Mouse (Mus musculus) layer of hippocampus, postnatal 25 days (tissue): ENCODE results near the gene Cd151. TPM values are rescaled to one million over a fixed set of nuclear protein-coding genes. Genes with fewer than 3 reads are reported as not detected.

Experiments used
- DNase-seq, 2 experiments: peaks; one replicate each; pipeline ENCODE4 v3.0.0; 2022; ENCODE audit warnings: mixed read lengths in 2 of 2, low spot score in 1 of 2; ENCODE audit errors: extremely low spot score in 1 of 2
- total RNA-seq, 2 experiments: library from RNA; stranded (reverse); gene quantifications; 2 replicates each; pipeline ENCODE4 v1.2.3; 2021

Gene Cd151
- total RNA-seq, 2 experiments from 2014 or later, result 25.7 TPM

- no peak for DNase-seq
Measured at GRCm38 (mm10) chr7:141485186-141485585, 18.0 kb downstream of the Cd151 start.

GRCm38 (mm10) chr7:141485606-141486005 lies 18.4 kb downstream of the Cd151 start:
- no peak for DNase-seq

- DNase-seq, result no peak
Measured at GRCm38 (mm10) chr7:141486239-141486638, 19.0 kb downstream of the Cd151 start.

DNA sequence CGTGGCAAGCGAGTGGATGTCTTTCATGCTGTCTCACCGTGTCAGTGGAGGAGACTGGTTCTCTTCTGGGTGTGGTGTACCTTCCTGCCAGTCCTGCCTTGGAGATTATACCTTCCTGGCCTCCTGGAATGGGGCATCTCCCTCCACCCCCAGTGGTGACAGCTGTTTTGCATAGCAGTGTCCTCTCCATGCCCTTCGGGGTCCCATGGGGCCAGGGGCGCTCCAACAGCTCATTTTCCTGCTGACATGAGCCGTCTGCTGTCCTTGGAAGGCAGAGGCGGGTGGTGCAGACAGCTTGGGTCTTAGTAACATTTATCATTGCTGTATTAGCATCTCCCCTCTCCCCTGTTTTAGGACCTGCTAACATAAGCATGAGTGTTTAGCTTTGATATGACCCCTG lies 19.9 kb downstream of the Cd151 start:
- DNase-seq, result no peak

DNA sequence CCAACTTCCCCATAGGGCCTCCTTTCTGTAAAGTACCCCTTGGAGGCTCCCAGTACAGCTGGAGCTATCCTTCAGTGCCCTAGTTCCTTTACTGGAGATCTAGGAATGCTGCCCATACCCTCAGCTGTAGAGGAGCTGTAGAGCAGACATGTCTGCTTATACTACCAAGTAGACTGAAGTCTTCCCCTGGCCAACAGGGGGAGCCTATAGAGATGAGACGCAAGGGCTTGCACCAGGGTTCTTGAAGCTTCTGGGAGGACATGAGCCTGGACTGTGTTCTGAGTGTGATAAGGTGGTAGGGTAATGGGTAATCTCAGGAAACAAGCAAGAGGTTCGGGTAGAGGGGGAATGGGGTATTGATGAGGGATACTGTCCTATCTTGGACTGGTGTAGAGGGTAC lies 24.0 kb downstream of the Cd151 start:
- no peak for DNase-seq

- no peak for DNase-seq
Measured at GRCm38 (mm10) chr7:141492738-141493137, 25.5 kb downstream of the Cd151 start.

DNA sequence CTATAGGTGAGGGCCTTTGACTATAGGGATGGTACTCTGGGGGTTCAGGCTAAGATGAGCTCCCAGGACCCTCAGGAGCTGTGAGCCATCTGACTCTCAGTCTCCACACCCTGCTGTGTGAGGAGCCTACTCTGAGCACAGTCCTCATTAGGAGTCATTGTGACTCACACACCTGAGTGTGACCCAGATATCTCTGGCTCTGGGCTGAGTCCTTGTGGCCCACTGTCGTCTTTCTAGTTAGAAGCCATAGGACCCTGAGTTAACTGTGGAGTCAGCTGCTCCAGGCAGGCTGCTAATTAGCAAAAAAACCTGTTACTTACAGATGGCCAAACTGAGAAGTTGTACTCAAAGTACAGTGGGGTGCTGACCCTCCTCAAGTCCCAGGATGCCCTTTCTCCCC lies 26.5 kb downstream of the Cd151 start:
- DNase-seq, result no peak

DNA sequence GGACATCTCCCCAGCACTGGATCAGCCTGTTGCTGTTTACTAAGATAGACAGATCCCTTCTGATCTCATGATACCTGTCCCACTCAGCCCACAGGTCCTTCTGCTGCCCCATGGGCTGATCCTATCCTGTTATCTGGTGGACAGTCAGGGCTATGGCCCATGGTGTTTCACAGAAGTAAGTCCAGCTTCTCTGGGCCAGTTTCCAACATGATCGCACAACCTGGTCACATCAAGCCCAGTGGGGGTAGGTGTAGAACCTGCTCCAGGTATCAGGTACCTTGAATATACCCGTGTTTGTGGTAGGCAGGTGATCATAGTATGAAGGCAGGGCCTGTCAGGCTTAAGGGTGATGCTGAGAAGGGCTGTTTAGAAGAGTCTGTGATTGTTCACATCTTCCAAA lies 28.2 kb downstream of the Cd151 start:
- DNase-seq, result no peak

- DNase-seq, result no peak
Measured at GRCm38 (mm10) chr7:141495940-141496339, 28.7 kb downstream of the Cd151 start.

DNA sequence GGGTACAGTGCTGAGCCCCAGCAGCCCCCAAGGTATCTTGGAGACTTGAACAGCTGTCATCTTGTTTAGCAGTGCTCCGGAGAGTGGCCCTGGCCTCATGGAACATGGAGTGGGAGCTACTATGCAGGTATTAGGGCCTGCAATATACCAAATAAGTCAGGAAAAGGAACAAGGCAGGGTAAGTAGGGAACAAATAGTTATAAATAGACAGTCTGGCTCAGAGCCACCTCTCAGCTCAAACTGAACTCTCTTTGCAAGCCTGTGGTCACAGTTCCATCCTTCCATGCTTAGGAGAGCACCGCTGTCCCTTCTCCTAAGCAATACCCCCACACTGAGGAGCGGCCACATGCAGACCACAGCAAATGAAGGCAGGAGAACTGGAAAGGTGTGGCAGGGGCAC lies 30.4 kb downstream of the Cd151 start:
- DNase-seq, result no peak

GRCm38 (mm10) chr7:141501820-141502555 lies 34.8 kb downstream of the Cd151 start:
- no peak for DNase-seq

DNA sequence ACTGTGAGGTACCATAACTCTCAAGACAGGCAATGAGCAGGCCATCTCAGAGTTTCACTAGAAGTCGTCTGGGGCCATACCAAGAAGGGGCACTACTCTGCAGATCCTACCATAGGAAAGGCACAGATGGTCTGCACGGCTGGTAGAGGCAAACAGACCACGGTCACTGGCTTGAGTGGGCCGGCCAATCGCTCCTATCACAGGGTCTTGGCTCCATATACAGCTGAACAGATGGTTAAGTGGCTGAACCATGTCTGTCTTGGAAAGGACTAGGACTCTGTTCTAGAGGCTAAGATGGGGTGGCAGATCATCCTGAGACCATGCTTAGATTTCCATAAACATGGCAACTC lies 35.3 kb downstream of the Cd151 start:
- DNase-seq, result no peak

- no peak for DNase-seq
Measured at GRCm38 (mm10) chr7:141506278-141506677, 39.1 kb downstream of the Cd151 start.

- no peak for DNase-seq
Measured at GRCm38 (mm10) chr7:141508160-141508559, 41.0 kb downstream of the Cd151 start.

- no peak for DNase-seq
Measured at GRCm38 (mm10) chr7:141510196-141510595, 43.0 kb downstream of the Cd151 start.

DNA sequence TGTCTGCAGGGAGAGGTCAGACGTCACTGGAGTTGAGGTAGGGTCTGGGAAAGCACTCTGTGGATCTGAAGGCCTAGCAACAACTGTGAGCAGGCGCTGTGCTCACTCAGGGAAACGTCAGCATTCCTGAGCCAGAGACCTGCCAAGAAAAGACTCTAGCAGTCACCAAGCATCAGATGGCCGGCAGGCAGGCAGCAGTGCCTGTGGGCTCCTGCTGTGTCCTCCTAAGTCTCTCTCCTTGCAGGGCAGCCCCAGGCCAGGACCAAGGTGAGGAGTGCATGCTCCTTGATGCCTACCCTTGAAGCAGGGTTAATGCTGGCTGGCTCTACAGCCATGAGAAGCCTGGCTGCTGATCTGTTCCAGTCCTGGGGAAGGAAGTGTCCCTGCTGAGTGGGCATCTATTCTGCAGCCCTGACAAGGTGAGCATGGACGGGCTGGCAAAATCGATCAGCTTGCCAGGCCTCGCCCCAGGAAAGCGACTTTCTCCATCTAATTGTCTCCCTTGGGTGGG lies 43.5 kb downstream of the Cd151 start:
- no peak for DNase-seq

DNA sequence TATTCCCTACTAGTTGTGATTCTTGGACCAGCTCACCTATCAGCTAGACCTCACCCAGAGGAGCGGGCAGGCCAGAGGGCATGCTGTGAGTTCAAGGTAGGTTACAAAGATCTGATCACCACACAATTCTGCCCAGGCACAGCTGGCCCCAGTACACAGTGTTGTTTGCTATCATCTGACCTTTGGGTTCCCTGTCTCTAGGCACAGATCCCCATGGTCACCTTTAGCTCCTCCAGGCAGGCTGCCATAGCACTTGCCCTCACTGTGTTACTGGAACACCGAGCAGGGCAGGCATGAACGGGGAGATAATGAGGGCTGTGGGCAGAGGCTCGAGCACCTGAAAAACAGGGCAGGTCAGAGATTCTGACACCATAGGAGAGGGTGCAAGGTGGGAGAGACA lies 50.4 kb downstream of the Cd151 start:
- no peak for DNase-seq

DNA sequence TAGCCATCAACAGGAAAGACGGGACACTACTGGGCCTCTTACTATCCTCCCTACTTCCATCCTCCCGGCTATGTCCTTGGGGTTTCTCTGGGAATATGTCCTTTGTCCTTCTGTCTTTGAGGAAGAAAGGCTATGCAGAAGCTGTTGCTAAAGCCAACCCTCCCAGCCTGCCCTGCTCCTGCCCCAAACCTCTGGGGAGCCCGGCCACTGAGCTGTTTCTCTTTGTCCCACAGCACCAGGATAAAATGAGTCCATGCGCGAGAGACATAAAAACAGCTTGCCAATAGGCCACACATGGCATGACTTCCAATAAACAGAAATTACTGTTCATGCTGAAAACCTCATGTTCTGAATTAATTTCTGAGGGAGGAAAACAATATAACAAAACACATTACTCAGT lies 51.1 kb downstream of the Cd151 start:
- no peak for DNase-seq

- no peak for DNase-seq
Measured at GRCm38 (mm10) chr7:141518926-141519325, 51.7 kb downstream of the Cd151 start.

GRCm38 (mm10) chr7:141519795-141520194 lies 52.6 kb downstream of the Cd151 start:
- no peak for DNase-seq
